Mouse (Mus musculus) R1 (cell line): ENCODE measurements around the gene 1810055G02Rik.

Experiments used
- DNase-seq: peaks from one replicate; pipeline ENCODE4 v3.0.0-alpha.2; 2018; ENCODE audit warnings: low read depth, low spot score

1810055G02Rik gene

GRCm38 (mm10) chr19:3695006-3695405 lies 13.1 kb upstream of the 1810055G02Rik start:
- no peak for DNase-seq

- no peak for DNase-seq
Observed at GRCm38 (mm10) chr19:3695471-3695870, 12.6 kb upstream of the 1810055G02Rik start.

GRCm38 (mm10) chr19:3695976-3696375 lies 12.1 kb upstream of the 1810055G02Rik start:
- no peak for DNase-seq

GRCm38 (mm10) chr19:3698035-3698434 lies 10.1 kb upstream of the 1810055G02Rik start:
- no peak for DNase-seq

GRCm38 (mm10) chr19:3699508-3700438 lies 8.3 kb upstream of the 1810055G02Rik start:
- peak; percentile 88 for DNase-seq

GRCm38 (mm10) chr19:3702460-3702859 lies 5.6 kb upstream of the 1810055G02Rik start:
- DNase-seq = peak; percentile 68

GRCm38 (mm10) chr19:3706258-3706657 lies 1.8 kb upstream of the 1810055G02Rik start:
- peak; percentile 50 for DNase-seq

- DNase-seq = peak; percentile 65
Observed at GRCm38 (mm10) chr19:3707553-3707952, 540 bp upstream of the 1810055G02Rik start.

GRCm38 (mm10) chr19:3709013-3709787 lies 1.1 kb downstream of the 1810055G02Rik start:
- no peak for DNase-seq

GRCm38 (mm10) chr19:3710436-3710835 lies 2.3 kb downstream of the 1810055G02Rik start:
- DNase-seq = no peak

- DNase-seq = no peak
Observed at GRCm38 (mm10) chr19:3714381-3714780, 6.3 kb downstream of the 1810055G02Rik start.

GRCm38 (mm10) chr19:3718481-3719361 lies 10.6 kb downstream of the 1810055G02Rik start:
- DNase-seq = peak; percentile 94

GRCm38 (mm10) chr19:3719362-3719891 lies 11.3 kb downstream of the 1810055G02Rik start:
- peak; percentile 85 for DNase-seq

GRCm38 (mm10) chr19:3723170-3723569 lies 15.1 kb downstream of the 1810055G02Rik start:
- DNase-seq = no peak

GRCm38 (mm10) chr19:3723904-3724303 lies 15.8 kb downstream of the 1810055G02Rik start:
- DNase-seq = peak; percentile 84

- peak; percentile 90 for DNase-seq
Observed at GRCm38 (mm10) chr19:3724779-3725178, 16.7 kb downstream of the 1810055G02Rik start.

- peak; percentile 50 for DNase-seq
Observed at GRCm38 (mm10) chr19:3728901-3729300, 20.8 kb downstream of the 1810055G02Rik start.

GRCm38 (mm10) chr19:3730781-3731646 lies 22.9 kb downstream of the 1810055G02Rik start:
- DNase-seq = peak; percentile 34

GRCm38 (mm10) chr19:3736001-3736400 lies 27.9 kb downstream of the 1810055G02Rik start:
- no peak for DNase-seq

- DNase-seq = no peak
Observed at GRCm38 (mm10) chr19:3739650-3740049, 31.6 kb downstream of the 1810055G02Rik start.
